Mouse (Mus musculus): ENCODE data around the gene Dennd1a. TPM values are rescaled to one million over a fixed set of nuclear protein-coding genes. Genes with fewer than 3 reads are reported as not detected.

Dennd1a gene
- total RNA-seq (2015) (27.6 and 30.3 TPM in 2 replicates), total RNA-seq (2017) (22.3 and 35.1 TPM in 2 replicates)

- ATAC-seq (replicated peaks; ENCODE audit: poor library complexity): peak; percentile 78
Measured at GRCm38 (mm10) chr2:38286733-38287551, at the start of gene Dennd1a. Gene Dennd1a, minus strand, starts transcription at chr2:38287390.

GRCm38 (mm10) chr2:38336606-38337005 lies 49.4 kb upstream of the Dennd1a start:
- ATAC-seq (replicated peaks; ENCODE audit: poor library complexity): peak; percentile 21; the same call in 1 of the 2 replicates

- ATAC-seq (replicated peaks; ENCODE audit: poor library complexity): no peak
Measured at GRCm38 (mm10) chr2:38333586-38334119, 46.5 kb upstream of the Dennd1a start.

GRCm38 (mm10) chr2:38326671-38327070 lies 39.5 kb upstream of the Dennd1a start:
- no peak for ATAC-seq (replicated peaks; ENCODE audit: poor library complexity)

GRCm38 (mm10) chr2:38323380-38323779 lies 36.2 kb upstream of the Dennd1a start:
- ATAC-seq (replicated peaks; ENCODE audit: poor library complexity): no peak

- no peak for ATAC-seq (replicated peaks; ENCODE audit: poor library complexity)
Measured at GRCm38 (mm10) chr2:38320911-38321310, 33.7 kb upstream of the Dennd1a start.

GRCm38 (mm10) chr2:38319086-38319485 lies 31.9 kb upstream of the Dennd1a start:
- ATAC-seq (replicated peaks; ENCODE audit: poor library complexity): peak; percentile 81

GRCm38 (mm10) chr2:38313399-38313798 lies 26.2 kb upstream of the Dennd1a start:
- ATAC-seq (replicated peaks; ENCODE audit: poor library complexity): peak; percentile 85

GRCm38 (mm10) chr2:38312921-38313320 lies 25.7 kb upstream of the Dennd1a start:
- no peak for ATAC-seq (replicated peaks; ENCODE audit: poor library complexity)

GRCm38 (mm10) chr2:38305152-38305551 lies 18.0 kb upstream of the Dennd1a start:
- ATAC-seq (replicated peaks; ENCODE audit: poor library complexity): no peak

- peak; percentile 39 for ATAC-seq (replicated peaks; ENCODE audit: poor library complexity)
Measured at GRCm38 (mm10) chr2:38300941-38301340, 13.8 kb upstream of the Dennd1a start.

GRCm38 (mm10) chr2:38295939-38296338 lies 8.7 kb upstream of the Dennd1a start:
- ATAC-seq (replicated peaks; ENCODE audit: poor library complexity): peak; percentile 50

GRCm38 (mm10) chr2:38291526-38291925 lies 4.3 kb upstream of the Dennd1a start:
- ATAC-seq (replicated peaks; ENCODE audit: poor library complexity): no peak

- ATAC-seq (replicated peaks; ENCODE audit: poor library complexity): no peak
Measured at GRCm38 (mm10) chr2:38288226-38288625, 1.0 kb upstream of the Dennd1a start.

- peak; percentile 51 for ATAC-seq (replicated peaks; ENCODE audit: poor library complexity)
Measured at GRCm38 (mm10) chr2:38286433-38286732, 807 bp downstream of the Dennd1a start.

GRCm38 (mm10) chr2:38285781-38286432 lies 1.3 kb downstream of the Dennd1a start:
- ATAC-seq (replicated peaks; ENCODE audit: poor library complexity): no peak

- no peak for ATAC-seq (replicated peaks; ENCODE audit: poor library complexity)
Measured at GRCm38 (mm10) chr2:38283961-38284360, 3.2 kb downstream of the Dennd1a start.

- no peak for ATAC-seq (replicated peaks; ENCODE audit: poor library complexity)
Measured at GRCm38 (mm10) chr2:38280376-38280775, 6.8 kb downstream of the Dennd1a start.

GRCm38 (mm10) chr2:38274973-38275372 lies 12.2 kb downstream of the Dennd1a start:
- no peak for ATAC-seq (replicated peaks; ENCODE audit: poor library complexity)

GRCm38 (mm10) chr2:38263653-38264052 lies 23.5 kb downstream of the Dennd1a start:
- ATAC-seq (replicated peaks; ENCODE audit: poor library complexity): no peak

- ATAC-seq (replicated peaks; ENCODE audit: poor library complexity): no peak
Measured at GRCm38 (mm10) chr2:38259052-38259451, 28.1 kb downstream of the Dennd1a start.

- no peak for ATAC-seq (replicated peaks; ENCODE audit: poor library complexity)
Measured at GRCm38 (mm10) chr2:38237616-38238015, 49.6 kb downstream of the Dennd1a start.
